Mouse (Mus musculus) forebrain, embryonic 16.5 days (tissue): ENCODE measurements around the gene Gm19345. TPM values are rescaled to one million over a fixed set of nuclear protein-coding genes. Genes with fewer than 3 reads are reported as not detected.

Source experiments
- ATAC-seq: fragments of 200-750 bp; cut with Nextera tagmentation; 2 replicates; pipeline ENCODE4 v1.8.0; 2017; ENCODE audit warnings: mild to moderate bottlenecking, moderate library complexity
- H3K27ac ChIP-seq: fragments of 300-500 bp; sonication (generic); 2 replicates; pipeline ENCODE4 v1.5.1; 2014; ENCODE audit warnings: low read length, control low read depth
- H3K27me3 ChIP-seq: fragments of 300-500 bp; sonication (generic); replicated peaks from 2 replicates; pipeline ENCODE4 v1.6.1; 2014; ENCODE audit warnings: low read length; ENCODE audit not compliant: control insufficient read depth, insufficient read depth
- H3K36me3 ChIP-seq: fragments of 300-500 bp; sonication (generic); 2 replicates; pipeline ENCODE4 v1.6.1; 2014; ENCODE audit not compliant: control insufficient read depth, insufficient read depth
- H3K4me1 ChIP-seq: fragments of 300-500 bp; sonication (generic); replicated peaks from 2 replicates; pipeline ENCODE4 v1.6.1; 2014; ENCODE audit warnings: low read length; ENCODE audit not compliant: control insufficient read depth, insufficient read depth
- H3K4me2 ChIP-seq: fragments of 300-500 bp; sonication (generic); 2 replicates; pipeline ENCODE4 v1.6.1; 2014; ENCODE audit warnings: mild to moderate bottlenecking, low read length, control low read depth
- H3K4me3 ChIP-seq: fragments of 300-500 bp; sonication (generic); replicated peaks from 2 replicates; pipeline ENCODE4 v1.5.1; 2014; ENCODE audit warnings: mild to moderate bottlenecking, low read length, control low read depth
- H3K9ac ChIP-seq: fragments of 300-500 bp; sonication (generic); replicated peaks from 2 replicates; pipeline ENCODE4 v1.6.1; 2014; ENCODE audit warnings: low read depth, low read length, control low read depth
- H3K9me3 ChIP-seq: fragments of 300-500 bp; sonication (generic); 2 replicates; pipeline ENCODE4 v1.6.1; 2016; ENCODE audit warnings: low read length; ENCODE audit not compliant: control insufficient read depth
- WGBS: fragments of 180-500 bp; shearing (Covaris S2); extraction: QIAGEN DNeasy Blood & Tissue Kit; methylation state at CpG from one replicate; pipeline ENCODE4 v1.1.7; 2014; 5-methylcytosine and 5-hydroxymethylcytosine counted together
- polyA plus RNA-seq: library from polyadenylated mRNA; unstranded; fragments of >200 nt; fragmentation: Nextera tagmentation; extraction: Ambion mirVana; gene quantifications from 2 replicates; pipeline ENCODE4 v1.2.1, GENCODE M21; 2015

Gene Gm19345
- polyA plus RNA-seq, 1 experiment from 2014 or later, result 11.8 TPM

GRCm38 (mm10) chr7:19876781-19877425 lies 25.1 kb downstream of the Gm19345 start:
- Histone ChIP-seq H3K9ac (no peak overlapping the region), H3K4me1 (no peaks in the 10 kb centered on the region), H3K4me3 (no peak overlapping the region), H3K36me3 (no peaks in the 10 kb centered on the region), H3K4me2 (no peak overlapping the region), H3K27ac (no peak overlapping the region), H3K9me3 (no peaks in the 10 kb centered on the region), H3K27me3 (no peaks in the 10 kb centered on the region)
- peak; percentile 23; the same call in 1 of the 2 replicates for ATAC-seq
- 62% methylated on average over 14 of the region's 14 CpGs for WGBS

GRCm38 (mm10) chr7:19880754-19881153 lies 29.0 kb downstream of the Gm19345 start:
- ATAC-seq, result no peak
- no peaks in the 10 kb centered on the region for H3K4me1 ChIP-seq
- H3K9me3 ChIP-seq, result no peaks in the 10 kb centered on the region
- H3K36me3 ChIP-seq, result no peaks in the 10 kb centered on the region
- H3K27me3 ChIP-seq, result no peaks in the 10 kb centered on the region
- no peak overlapping the region for H3K4me2 ChIP-seq
- WGBS, result 85% methylated on average over 8 of the region's 8 CpGs
- H3K27ac ChIP-seq, result no peak overlapping the region
- no peak overlapping the region for H3K4me3 ChIP-seq
- no peak overlapping the region for H3K9ac ChIP-seq

GRCm38 (mm10) chr7:19887849-19888248 lies 36.0 kb downstream of the Gm19345 start, which contains the start of gene Ceacam19:
Gene Ceacam19 (minus strand): TSS chr7:19887965.
- Histone ChIP-seq H3K9me3 (no peaks in the 10 kb centered on the region), H3K4me2 (no peak within 1 kb of the TSS), H3K27me3 (no peaks in the 10 kb centered on the region), H3K4me1 (no peaks in the 10 kb centered on the region), H3K9ac (no peak within 1 kb of the TSS), H3K36me3 (no peaks in the 10 kb centered on the region), H3K27ac (no peak within 1 kb of the TSS), H3K4me3 (no peak within 1 kb of the TSS)
- 78% methylated on average over 7 of the region's 7 CpGs for WGBS
- ATAC-seq, result no peak

GRCm38 (mm10) chr7:19889881-19890280 lies 38.1 kb downstream of the Gm19345 start:
- no peak for ATAC-seq
- no peaks in the 10 kb centered on the region for H3K4me1 ChIP-seq
- no peak overlapping the region for H3K4me2 ChIP-seq
- H3K27me3 ChIP-seq, result no peaks in the 10 kb centered on the region
- no peak overlapping the region for H3K4me3 ChIP-seq
- no peak overlapping the region for H3K27ac ChIP-seq
- no peaks in the 10 kb centered on the region for H3K36me3 ChIP-seq
- H3K9me3 ChIP-seq, result no peaks in the 10 kb centered on the region
- 51% methylated on average over 8 of the region's 8 CpGs for WGBS
- no peak overlapping the region for H3K9ac ChIP-seq

Other genes starting within 250 kb of the Gm19345 start
- gene Clasrp, start 247.5 kb upstream of the Gm19345 start, polyA plus RNA-seq, result 57.2 and 57.6 TPM in 2 replicates
- gene Relb, start 222.6 kb upstream of the Gm19345 start, polyA plus RNA-seq, result 3.9 and 4.5 TPM in 2 replicates
- gene Clptm1, start 187.0 kb upstream of the Gm19345 start, polyA plus RNA-seq, result 91.2 and 92.5 TPM in 2 replicates
- gene Apoc2, start 174.1 kb upstream of the Gm19345 start, polyA plus RNA-seq, result not detected in 2 replicates
- not detected in 2 replicates for gene Gm44805, start 170.6 kb upstream of the Gm19345 start, polyA plus RNA-seq
- gene Apoc4, start 170.5 kb upstream of the Gm19345 start, polyA plus RNA-seq, result not detected in 2 replicates
- gene Apoc1, start 159.3 kb upstream of the Gm19345 start, polyA plus RNA-seq, result 0.58 and 1.8 TPM in 2 replicates
- 269 and 326 TPM in 2 replicates for gene Apoe, start 152.8 kb upstream of the Gm19345 start, polyA plus RNA-seq
- gene Tomm40, start 136.6 kb upstream of the Gm19345 start, polyA plus RNA-seq, result 109 TPM in 2 replicates
- gene Nectin2, start 101.5 kb upstream of the Gm19345 start, polyA plus RNA-seq, result 42.3 and 48.4 TPM in 2 replicates
- 7.9 and 8.8 TPM in 2 replicates for gene Bcam, start 81.0 kb upstream of the Gm19345 start, polyA plus RNA-seq
- not detected in 2 replicates for gene Cblc, start 55.2 kb upstream of the Gm19345 start, polyA plus RNA-seq
- 0.30 and 0.92 TPM in 2 replicates for gene Bcl3, start 29.2 kb upstream of the Gm19345 start, polyA plus RNA-seq
- gene Ceacam16, start 9.3 kb downstream of the Gm19345 start, polyA plus RNA-seq, result 0.46 and 0.77 TPM in 2 replicates
- gene Ceacam19, start 36.0 kb downstream of the Gm19345 start, polyA plus RNA-seq, result not detected in 2 replicates
- gene Pvr, start 69.2 kb downstream of the Gm19345 start, polyA plus RNA-seq, result 7.6 and 10.3 TPM in 2 replicates
- not detected in 2 replicates for gene Igsf23, start 98.8 kb downstream of the Gm19345 start, polyA plus RNA-seq
- gene Ceacam20, start 113.4 kb downstream of the Gm19345 start, polyA plus RNA-seq, result not detected in 2 replicates
- gene Nlrp9b, start 139.5 kb downstream of the Gm19345 start, polyA plus RNA-seq, result not detected in 2 replicates
- not detected in 2 replicates for gene Vmn1r91, start 247.7 kb downstream of the Gm19345 start, polyA plus RNA-seq